Mouse (Mus musculus): ENCODE measurements around the gene Nap1l5. TPM values are rescaled to one million over a fixed set of nuclear protein-coding genes. Genes with fewer than 3 reads are reported as not detected.

Gene Nap1l5
- polyA plus RNA-seq, 1 experiment, result 0.28 TPM

- Histone ChIP-seq H3K4me3 (ENCODE audit: control insufficient read depth, low read depth, low read length) (no peak overlapping the region), H3K36me3 (ENCODE audit: control insufficient read depth, insufficient read depth, low read length) (no peaks in the 10 kb centered on the region), H3K27ac (ENCODE audit: control insufficient read depth, insufficient read depth, low read depth, low read length) (no peak overlapping the region), H3K27me3 (ENCODE audit: control insufficient read depth, insufficient read depth, low read length) (no peaks in the 10 kb centered on the region), H3K4me1 (ENCODE audit: control insufficient read depth, insufficient read depth, low read length) (no peaks in the 10 kb centered on the region)
- TF ChIP-seq POLR2A (IDR thresholded peaks at IDR 0.05; ENCODE audit: control insufficient read depth, low read depth, low read length), result no peak
- TF ChIP-seq CTCF (IDR thresholded peaks at IDR 0.05; ENCODE audit: control insufficient read depth, insufficient read depth, insufficient replicate concordance, low read depth, low read length), result no peak
Observed at GRCm38 (mm10) chr6:58937726-58938125, 30.9 kb upstream of the Nap1l5 start.

- no peak for TF ChIP-seq POLR2A (IDR thresholded peaks at IDR 0.05; ENCODE audit: control insufficient read depth, low read depth, low read length)
- TF ChIP-seq CTCF (IDR thresholded peaks at IDR 0.05; ENCODE audit: control insufficient read depth, insufficient read depth, insufficient replicate concordance, low read depth, low read length), result no peak
- no peak overlapping the region for H3K4me3 ChIP-seq (ENCODE audit: control insufficient read depth, low read depth, low read length)
- no peaks in the 10 kb centered on the region for H3K4me1 ChIP-seq (ENCODE audit: control insufficient read depth, insufficient read depth, low read length)
- H3K27me3 ChIP-seq (ENCODE audit: control insufficient read depth, insufficient read depth, low read length), result no peaks in the 10 kb centered on the region
- no peaks in the 10 kb centered on the region for H3K36me3 ChIP-seq (ENCODE audit: control insufficient read depth, insufficient read depth, low read length)
- no peak overlapping the region for H3K27ac ChIP-seq (ENCODE audit: control insufficient read depth, insufficient read depth, low read depth, low read length)
Observed at GRCm38 (mm10) chr6:58934144-58934543, 27.3 kb upstream of the Nap1l5 start.

- H3K27ac ChIP-seq (ENCODE audit: control insufficient read depth, insufficient read depth, low read depth, low read length), result no peak overlapping the region
- H3K4me1 ChIP-seq (ENCODE audit: control insufficient read depth, insufficient read depth, low read length), result no peaks in the 10 kb centered on the region
Observed at GRCm38 (mm10) chr6:58933189-58933913, 26.5 kb upstream of the Nap1l5 start.

GRCm38 (mm10) chr6:58932515-58933188 is 25.8 kb upstream of the Nap1l5 start:
- Histone ChIP-seq H3K36me3 (ENCODE audit: control insufficient read depth, insufficient read depth, low read length) (no peaks in the 10 kb centered on the region), H3K4me3 (ENCODE audit: control insufficient read depth, low read depth, low read length) (no peak overlapping the region), H3K27ac (ENCODE audit: control insufficient read depth, insufficient read depth, low read depth, low read length) (no peak overlapping the region), H3K4me1 (ENCODE audit: control insufficient read depth, insufficient read depth, low read length) (no peaks in the 10 kb centered on the region), H3K27me3 (ENCODE audit: control insufficient read depth, insufficient read depth, low read length) (no peaks in the 10 kb centered on the region)
- TF ChIP-seq POLR2A (IDR thresholded peaks at IDR 0.05; ENCODE audit: control insufficient read depth, low read depth, low read length) (no peak), CTCF (IDR thresholded peaks at IDR 0.05; ENCODE audit: control insufficient read depth, insufficient read depth, insufficient replicate concordance, low read depth, low read length) (no peak)

More at GRCm38 (mm10) chr6:58933189-58933913, 26.5 kb upstream of the Nap1l5 start:
- no peak overlapping the region for H3K4me3 ChIP-seq (ENCODE audit: control insufficient read depth, low read depth, low read length)
- TF ChIP-seq POLR2A (IDR thresholded peaks at IDR 0.05; ENCODE audit: control insufficient read depth, low read depth, low read length) (no peak), CTCF (IDR thresholded peaks at IDR 0.05; ENCODE audit: control insufficient read depth, insufficient read depth, insufficient replicate concordance, low read depth, low read length) (no peak)
- H3K36me3 ChIP-seq (ENCODE audit: control insufficient read depth, insufficient read depth, low read length), result no peaks in the 10 kb centered on the region
- no peaks in the 10 kb centered on the region for H3K27me3 ChIP-seq (ENCODE audit: control insufficient read depth, insufficient read depth, low read length)

GRCm38 (mm10) chr6:58931149-58931548 is 24.3 kb upstream of the Nap1l5 start:
- no peak for TF ChIP-seq POLR2A (IDR thresholded peaks at IDR 0.05; ENCODE audit: control insufficient read depth, low read depth, low read length)
- TF ChIP-seq CTCF (IDR thresholded peaks at IDR 0.05; ENCODE audit: control insufficient read depth, insufficient read depth, insufficient replicate concordance, low read depth, low read length), result no peak
- Histone ChIP-seq H3K27ac (ENCODE audit: control insufficient read depth, insufficient read depth, low read depth, low read length) (no peak overlapping the region), H3K27me3 (ENCODE audit: control insufficient read depth, insufficient read depth, low read length) (no peaks in the 10 kb centered on the region), H3K36me3 (ENCODE audit: control insufficient read depth, insufficient read depth, low read length) (no peaks in the 10 kb centered on the region), H3K4me1 (ENCODE audit: control insufficient read depth, insufficient read depth, low read length) (no peaks in the 10 kb centered on the region), H3K4me3 (ENCODE audit: control insufficient read depth, low read depth, low read length) (no peak overlapping the region)

GRCm38 (mm10) chr6:58929911-58930431 is 23.1 kb upstream of the Nap1l5 start:
- H3K4me3 ChIP-seq (ENCODE audit: control insufficient read depth, low read depth, low read length), result no peak overlapping the region
- no peaks in the 10 kb centered on the region for H3K36me3 ChIP-seq (ENCODE audit: control insufficient read depth, insufficient read depth, low read length)
- no peak overlapping the region for H3K27ac ChIP-seq (ENCODE audit: control insufficient read depth, insufficient read depth, low read depth, low read length)
- no peaks in the 10 kb centered on the region for H3K27me3 ChIP-seq (ENCODE audit: control insufficient read depth, insufficient read depth, low read length)
- no peaks in the 10 kb centered on the region for H3K4me1 ChIP-seq (ENCODE audit: control insufficient read depth, insufficient read depth, low read length)
- TF ChIP-seq POLR2A (IDR thresholded peaks at IDR 0.05; ENCODE audit: control insufficient read depth, low read depth, low read length) (no peak), CTCF (IDR thresholded peaks at IDR 0.05; ENCODE audit: control insufficient read depth, insufficient read depth, insufficient replicate concordance, low read depth, low read length) (no peak)

- no peak for TF ChIP-seq POLR2A (IDR thresholded peaks at IDR 0.05; ENCODE audit: control insufficient read depth, low read depth, low read length)
- no peak for TF ChIP-seq CTCF (IDR thresholded peaks at IDR 0.05; ENCODE audit: control insufficient read depth, insufficient read depth, insufficient replicate concordance, low read depth, low read length)
- Histone ChIP-seq H3K27me3 (ENCODE audit: control insufficient read depth, insufficient read depth, low read length) (no peaks in the 10 kb centered on the region), H3K27ac (ENCODE audit: control insufficient read depth, insufficient read depth, low read depth, low read length) (no peak overlapping the region), H3K4me1 (ENCODE audit: control insufficient read depth, insufficient read depth, low read length) (no peaks in the 10 kb centered on the region), H3K36me3 (ENCODE audit: control insufficient read depth, insufficient read depth, low read length) (no peaks in the 10 kb centered on the region), H3K4me3 (ENCODE audit: control insufficient read depth, low read depth, low read length) (no peak overlapping the region)
Observed at GRCm38 (mm10) chr6:58927881-58928280, 21.0 kb upstream of the Nap1l5 start.

Measured in testis, adult 2 months (tissue).